Mouse (Mus musculus) gastrocnemius, adult 2 months (tissue): ENCODE results near the gene Rab28. TPM values are rescaled to one million over a fixed set of nuclear protein-coding genes. Genes with fewer than 3 reads are reported as not detected.

Experiments
- DNase-seq: peaks from one replicate; pipeline ENCODE4 v3.0.0; 2022
- H3K27ac ChIP-seq: fragments of 200-600 bp; 2 replicates; pipeline ENCODE4 v1.8.1; 2022; ENCODE audit warnings: mild to moderate bottlenecking
- H3K4me3 ChIP-seq: fragments of 200-600 bp; 2 replicates; pipeline ENCODE4 v1.8.1; 2022; ENCODE audit warnings: mild to moderate bottlenecking, moderate library complexity
- CTCF ChIP-seq: fragments of 200-600 bp; IDR thresholded peaks from 2 replicates; pipeline ENCODE4 v1.8.1; 2022; ENCODE audit warnings: antibody characterized with exemption, mild to moderate bottlenecking, moderate library complexity
- intact Hi-C: fragments of 180-260 bp; cut with DNase I; formaldehyde crosslinking; loops from one replicate; pipeline ENCODE4 v1.15.1; 2025
- long read RNA-seq, 2 experiments: library from polyadenylated mRNA; stranded (forward); transcript quantifications; one replicate each; pipeline ENCODE4 v2.0.0; 2021
- total RNA-seq, 2 experiments: library from RNA; stranded (reverse); gene quantifications; 2 replicates each; pipeline ENCODE4 v1.2.3; 2021

Rab28 gene
- 10 to 100 TPM; 83.0 to 98.9 TPM for total RNA-seq
- long read RNA-seq, experiment 1, transcript Rab28-203 (8 exons, 1,697 nt): major isoform, 258 of 297 reads
- long read RNA-seq, experiment 1, transcript Rab28-201 (7 exons, 1,635 nt): minor isoform, 11 of 297 reads
- long read RNA-seq, experiment 1, partial matches to known transcripts: 4 of 297 reads
- long read RNA-seq, experiment 1, other reads (novel, unspliced or antisense): 23 of 297 reads
- long read RNA-seq, experiment 2, transcript Rab28-201 (7 exons, 1,635 nt): minor isoform, 8 of 324 reads
- long read RNA-seq, experiment 2, transcript Rab28-203 (8 exons, 1,697 nt): major isoform, 291 of 324 reads
- long read RNA-seq, experiment 2, partial matches to known transcripts: 0 of 324 reads
- long read RNA-seq, experiment 2, other reads (novel, unspliced or antisense): 25 of 324 reads

- TF ChIP-seq CTCF: no peak
- DNase-seq: peak; percentile 94
- Histone ChIP-seq H3K27ac (peak within 1 kb of the TSS; percentile 93), H3K4me3 (peak within 1 kb of the TSS; percentile 82)
- intact Hi-C loops: loop anchor here (10.0 kb wide), 1 partner anchor 137 kb away; the partner anchor contains the start of gene Bod1l
Measured at GRCm38 (mm10) chr5:41708051-41708630, at the start of gene Rab28. TSS of gene Rab28 (minus strand) at chr5:41708157.

- intact Hi-C loops: no loop called here
- H3K4me3 ChIP-seq: no peak overlapping the region
- no peak for TF ChIP-seq CTCF
- DNase-seq: no peak
- no peak overlapping the region for H3K27ac ChIP-seq
Measured at GRCm38 (mm10) chr5:41757338-41757737, 49.4 kb upstream of the Rab28 start.

GRCm38 (mm10) chr5:41756396-41756795 is 48.4 kb upstream of the Rab28 start:
- intact Hi-C loops: no loop called here
- TF ChIP-seq CTCF: no peak
- no peak overlapping the region for H3K27ac ChIP-seq
- H3K4me3 ChIP-seq: no peak overlapping the region
- no peak for DNase-seq

GRCm38 (mm10) chr5:41755373-41755960 is 47.5 kb upstream of the Rab28 start:
- intact Hi-C loops: no loop called here
- no peak for TF ChIP-seq CTCF
- H3K27ac ChIP-seq: no peak overlapping the region
- DNase-seq: no peak
- no peak overlapping the region for H3K4me3 ChIP-seq

- intact Hi-C loops: no loop called here
- Histone ChIP-seq H3K27ac (no peak overlapping the region), H3K4me3 (peak overlapping the region; percentile 45)
- no peak for TF ChIP-seq CTCF
- no peak for DNase-seq
Measured at GRCm38 (mm10) chr5:41754836-41755235, 46.9 kb upstream of the Rab28 start.

- H3K4me3 ChIP-seq: peak overlapping the region; percentile 45
- no peak for TF ChIP-seq CTCF
- intact Hi-C loops: no loop called here
Measured at GRCm38 (mm10) chr5:41754226-41754775, 46.3 kb upstream of the Rab28 start.

GRCm38 (mm10) chr5:41752721-41753120 is 44.8 kb upstream of the Rab28 start:
- intact Hi-C loops: no loop called here
- no peak for TF ChIP-seq CTCF

More at GRCm38 (mm10) chr5:41754226-41754775, 46.3 kb upstream of the Rab28 start:
- DNase-seq: no peak
- H3K27ac ChIP-seq: no peak overlapping the region

GRCm38 (mm10) chr5:41744898-41745780 is 37.2 kb upstream of the Rab28 start:
- no peak overlapping the region for H3K27ac ChIP-seq

More at GRCm38 (mm10) chr5:41752721-41753120, 44.8 kb upstream of the Rab28 start:
- no peak overlapping the region for H3K4me3 ChIP-seq
- no peak overlapping the region for H3K27ac ChIP-seq
- DNase-seq: no peak

GRCm38 (mm10) chr5:41744234-41744633 is 36.3 kb upstream of the Rab28 start:
- intact Hi-C loops: no loop called here
- no peak for DNase-seq
- H3K27ac ChIP-seq: no peak overlapping the region
- no peak overlapping the region for H3K4me3 ChIP-seq
- no peak for TF ChIP-seq CTCF

More at GRCm38 (mm10) chr5:41744898-41745780, 37.2 kb upstream of the Rab28 start:
- no peak for DNase-seq
- no peak overlapping the region for H3K4me3 ChIP-seq
- intact Hi-C loops: no loop called here
- TF ChIP-seq CTCF: no peak

GRCm38 (mm10) chr5:41738817-41739216 is 30.9 kb upstream of the Rab28 start:
- intact Hi-C loops: no loop called here
- no peak for TF ChIP-seq CTCF
- no peak overlapping the region for H3K27ac ChIP-seq
- H3K4me3 ChIP-seq: no peak overlapping the region
- no peak for DNase-seq

- TF ChIP-seq CTCF: no peak
- H3K4me3 ChIP-seq: no peak overlapping the region
- DNase-seq: no peak
- intact Hi-C loops: no loop called here
- H3K27ac ChIP-seq: no peak overlapping the region
Measured at GRCm38 (mm10) chr5:41737039-41737438, 29.1 kb upstream of the Rab28 start.

GRCm38 (mm10) chr5:41727017-41727416 is 19.1 kb upstream of the Rab28 start:
- Histone ChIP-seq H3K27ac (no peak overlapping the region), H3K4me3 (no peak overlapping the region)
- no peak for DNase-seq
- no peak for TF ChIP-seq CTCF
- intact Hi-C loops: no loop called here
